Mouse (Mus musculus) naive thymus-derived CD4-positive, alpha-beta T cell, adult 2 months (primary cell): ENCODE data around the gene Nxf7.
"Not testable (repeated sequence)": the region's sequence is repeated elsewhere in the genome, so short reads cannot be mapped to it uniquely, and the experiment has no call there.

Source experiments
- DNase-seq: peaks from one replicate; pipeline ENCODE4 v3.0.0-alpha.2; 2011; ENCODE audit warnings: low read depth

Gene Nxf7

GRCm38 (mm10) chrX:135598677-135599076 is at the start of gene Nxf7:
Gene Nxf7 (minus strand): TSS chrX:135598777.
- no peak for DNase-seq

DNA sequence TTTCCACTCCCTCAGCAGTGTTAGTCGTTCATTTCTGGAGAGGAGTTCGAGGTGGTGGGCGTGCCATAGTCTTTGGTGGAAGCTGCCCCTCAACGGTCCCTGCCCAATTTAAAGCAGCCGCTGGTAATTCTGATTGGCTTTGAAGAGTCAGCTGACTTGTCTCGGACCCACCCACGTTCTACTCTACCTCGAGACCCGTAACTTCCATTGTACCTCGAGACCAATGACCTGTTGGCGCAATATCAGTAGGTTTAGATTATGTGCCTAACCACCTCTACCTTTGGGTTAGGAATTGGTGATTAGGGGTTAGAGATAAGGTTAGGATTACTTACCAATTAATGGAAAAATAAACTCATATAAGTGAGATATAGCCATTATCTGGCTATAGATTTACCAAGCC is 29.0 kb upstream of the Nxf7 start, which contains the start of gene Prame:
Prame (minus strand) TSS at position 101 of the 400 bp plus-strand sequence.
- DNase-seq: no peak

DNA sequence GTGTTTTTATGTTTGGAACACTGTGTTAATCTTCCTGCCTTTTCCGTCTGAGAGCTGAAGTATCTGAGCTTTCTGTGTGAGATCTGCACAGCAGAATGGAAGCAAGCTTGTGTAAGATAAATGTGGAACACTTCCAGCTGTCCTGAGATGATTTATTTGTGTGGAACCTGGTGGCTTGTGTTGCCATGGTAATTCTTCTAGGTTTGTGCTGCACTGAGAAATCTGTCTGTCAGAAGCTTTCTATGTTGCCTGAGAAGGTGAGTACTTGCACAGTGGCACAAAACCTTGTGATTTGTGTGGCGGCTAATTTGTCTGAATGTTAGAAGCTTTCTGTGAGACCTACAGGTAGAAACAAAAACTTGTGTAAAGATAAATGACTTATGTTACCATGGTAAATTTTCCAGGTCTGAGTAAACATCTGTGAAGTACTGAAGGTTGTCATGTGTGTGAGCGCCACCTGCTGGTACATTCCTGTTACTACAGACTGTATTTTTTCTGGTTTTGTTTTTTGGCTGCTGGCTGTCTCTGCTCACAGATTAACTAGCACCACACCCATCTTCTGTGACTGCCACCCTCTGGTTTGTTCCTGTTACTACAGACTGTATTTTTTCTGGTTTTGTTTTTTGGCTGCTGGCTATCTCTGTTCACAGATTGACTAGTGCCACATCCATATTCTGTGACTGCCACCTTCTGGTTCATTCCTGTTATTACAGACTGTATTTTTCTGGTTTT is 2.9 kb upstream of the Nxf7 start:
- peak; percentile 78 for DNase-seq

DNA sequence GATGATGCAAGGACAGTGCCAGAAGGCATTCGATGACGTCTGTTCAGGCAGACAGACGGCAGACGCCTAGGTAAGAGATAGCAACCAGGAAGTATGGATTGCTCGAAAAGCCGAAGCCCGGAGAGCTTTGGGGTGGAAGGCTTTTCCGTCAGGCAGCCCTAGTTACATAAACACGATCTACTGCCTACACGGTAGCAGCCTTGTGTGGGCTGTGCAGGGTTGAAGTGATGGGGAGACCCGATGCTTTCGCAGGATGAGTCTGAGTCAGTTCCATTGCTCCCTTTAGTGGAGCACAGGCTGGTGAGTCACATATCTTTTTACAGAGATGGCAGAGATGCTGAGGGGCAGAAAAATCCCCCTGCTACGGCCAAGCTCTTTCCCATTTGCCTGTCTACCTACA is 481 bp downstream of the Nxf7 start:
- DNase-seq: no peak

DNA sequence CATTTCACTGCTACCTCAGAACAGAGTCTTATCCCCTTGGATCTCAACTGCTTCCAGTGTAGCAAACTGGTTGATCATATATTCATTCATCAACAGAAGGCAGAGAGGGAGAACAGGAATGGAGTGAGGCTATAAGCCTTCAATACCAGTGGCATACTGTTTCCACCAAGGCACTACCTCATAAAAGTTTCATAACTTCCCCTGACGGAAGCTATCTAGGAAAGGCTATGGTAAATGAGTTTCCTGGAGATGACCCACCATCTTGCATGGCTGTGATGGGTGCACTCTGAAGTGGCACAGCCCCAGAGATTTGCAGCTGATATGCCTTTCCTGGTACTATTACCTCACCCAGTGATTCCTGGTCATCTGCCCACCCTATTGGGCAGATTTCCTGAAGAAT is 22.2 kb downstream of the Nxf7 start:
- no peak for DNase-seq

DNA sequence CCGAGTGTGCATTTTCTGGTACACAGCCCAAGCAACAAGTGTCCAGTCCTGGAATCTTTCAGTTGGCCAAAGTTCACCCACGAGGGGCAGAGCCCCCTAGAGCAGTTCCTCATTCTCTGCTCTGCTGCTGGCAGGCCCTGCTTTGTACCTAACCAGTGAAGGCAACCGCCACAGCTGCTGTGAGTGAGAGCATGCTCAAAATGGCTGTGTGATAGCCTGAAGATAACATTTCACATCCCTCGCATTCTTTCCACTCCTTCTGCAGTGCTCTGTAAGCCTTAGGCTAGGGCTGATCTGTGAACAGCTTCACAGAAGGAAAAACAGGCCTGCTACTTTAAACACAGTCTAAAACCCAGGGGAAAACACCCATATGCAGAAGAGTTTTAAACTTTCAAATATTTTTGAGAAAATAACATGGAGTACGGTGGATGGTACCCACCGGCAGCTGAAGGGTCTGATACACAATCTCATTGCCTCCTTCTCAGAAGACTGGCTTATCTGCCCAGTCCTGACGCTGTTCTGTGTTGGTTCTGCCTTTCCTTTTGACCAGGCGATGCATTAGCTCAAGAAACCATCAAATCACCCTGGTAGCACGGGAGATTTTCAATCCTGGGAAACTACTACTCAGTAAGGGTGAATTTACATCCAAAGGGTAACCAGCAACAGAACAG is 23.5 kb downstream of the Nxf7 start:
- DNase-seq: not testable (repeated sequence)

GRCm38 (mm10) chrX:135574261-135574957 is 24.2 kb downstream of the Nxf7 start:
- not testable (repeated sequence) for DNase-seq

- peak; percentile 66 for DNase-seq
Measured at GRCm38 (mm10) chrX:135569467-135569866, 29.1 kb downstream of the Nxf7 start.

- DNase-seq: peak; percentile 58
Measured at GRCm38 (mm10) chrX:135564934-135565333, 33.6 kb downstream of the Nxf7 start.

- no peak for DNase-seq
Measured at GRCm38 (mm10) chrX:135562841-135563240, 35.7 kb downstream of the Nxf7 start.

DNA sequence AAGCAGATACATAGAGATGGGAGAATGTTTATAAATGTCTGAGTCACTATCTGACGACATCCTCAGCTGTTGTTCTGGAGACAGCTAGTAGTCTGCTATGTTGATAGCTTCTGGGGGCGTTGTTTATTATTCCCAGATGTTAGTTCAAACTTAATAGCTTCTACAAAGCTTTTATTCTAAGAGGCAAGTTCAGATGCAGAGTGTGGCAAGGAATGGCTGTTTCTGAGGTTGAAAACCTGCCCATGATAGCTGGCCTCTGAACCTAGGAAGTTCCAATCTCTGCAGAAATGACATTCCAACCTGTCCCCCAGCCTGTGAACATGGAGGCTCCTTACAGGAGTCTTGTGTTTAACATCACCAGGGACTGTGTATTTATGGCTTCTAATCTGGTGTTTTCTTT is 36.9 kb downstream of the Nxf7 start:
- DNase-seq: not testable (repeated sequence)

DNA sequence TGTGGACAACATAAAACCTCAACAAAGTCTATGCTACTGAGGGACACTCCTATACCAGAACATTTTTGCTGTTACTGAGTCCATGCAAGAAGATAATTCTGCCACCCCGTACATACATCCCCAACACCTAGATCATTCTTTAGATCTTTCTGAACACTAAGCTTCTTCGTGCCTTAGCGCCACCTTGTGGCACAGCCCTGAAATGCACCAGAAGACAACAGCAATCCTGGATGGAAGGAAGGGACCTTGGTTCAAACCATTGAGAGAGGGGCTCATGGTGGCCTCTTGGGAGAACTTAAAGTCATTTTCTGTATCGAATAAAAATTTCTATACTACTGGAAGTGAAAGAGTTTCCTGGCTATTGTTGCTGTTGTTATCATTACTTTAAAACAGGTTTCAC is 37.6 kb downstream of the Nxf7 start:
- DNase-seq: peak; percentile 33

DNA sequence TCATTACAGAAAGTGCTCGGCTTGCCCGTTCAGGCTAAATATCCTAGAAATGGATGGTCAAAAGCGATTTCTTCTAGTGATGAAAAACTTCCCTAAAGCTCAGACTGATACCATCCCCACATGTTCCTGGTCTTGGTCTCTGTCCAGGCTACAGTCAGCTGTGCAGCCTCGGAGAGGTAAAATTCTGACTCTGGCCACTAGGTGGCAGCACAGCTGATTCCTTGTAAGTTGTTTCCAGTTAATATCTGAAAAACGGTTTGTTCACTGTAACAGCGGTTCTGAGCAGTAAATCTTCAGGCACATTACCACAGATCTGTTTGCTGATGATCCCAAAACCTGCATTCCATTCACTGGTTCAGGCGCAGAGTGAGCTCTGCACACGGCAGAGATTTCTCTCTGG is 38.9 kb downstream of the Nxf7 start:
- peak; percentile 35 for DNase-seq
